Mouse (Mus musculus) urinary bladder, adult 18-20 months (tissue): ENCODE measurements around the gene Adam33.
"Not testable (repeated sequence)": the region's sequence is repeated elsewhere in the genome, so short reads cannot be mapped to it uniquely, and the experiment has no call there.

Experiments used
- DNase-seq, 2 experiments: peaks; one replicate each; pipeline ENCODE4 v3.0.0; 2022; ENCODE audit warnings: low spot score in 2 of 2, mixed read lengths in 2 of 2

Gene Adam33

GRCm38 (mm10) chr2:131058672-131059071 is 4.9 kb downstream of the Adam33 start:
- DNase-seq, result no peak

GRCm38 (mm10) chr2:131056191-131056590 is 7.4 kb downstream of the Adam33 start:
- DNase-seq, result no peak

- DNase-seq, result no peak
These were observed 8.0 kb downstream of the Adam33 start for GRCm38 (mm10) chr2:131055631-131056030.

GRCm38 (mm10) chr2:131054646-131055264 is 8.9 kb downstream of the Adam33 start:
- DNase-seq, result no peak

GRCm38 (mm10) chr2:131053851-131054645 is 9.6 kb downstream of the Adam33 start:
- DNase-seq, result no peak

- no peak for DNase-seq
These were observed 10.7 kb downstream of the Adam33 start for GRCm38 (mm10) chr2:131052862-131053418.

- DNase-seq, result no peak
These were observed 11.6 kb downstream of the Adam33 start for GRCm38 (mm10) chr2:131052043-131052442.

- DNase-seq, result no peak
These were observed 17.6 kb downstream of the Adam33 start for GRCm38 (mm10) chr2:131046025-131046424.

- DNase-seq, result no peak
These were observed 18.5 kb downstream of the Adam33 start for GRCm38 (mm10) chr2:131044989-131045720.

GRCm38 (mm10) chr2:131044354-131044852 is 19.2 kb downstream of the Adam33 start:
- DNase-seq, result no peak

GRCm38 (mm10) chr2:131042988-131043387 is 20.6 kb downstream of the Adam33 start, which contains the start of gene Gfra4:
Gene Gfra4, minus strand, starts transcription at chr2:131043088.
- DNase-seq, result no peak

- no peak for DNase-seq
These were observed 22.5 kb downstream of the Adam33 start for GRCm38 (mm10) chr2:131040854-131041825.

GRCm38 (mm10) chr2:131038675-131039074 is 24.9 kb downstream of the Adam33 start:
- no peak for DNase-seq

GRCm38 (mm10) chr2:131038197-131038596 is 25.4 kb downstream of the Adam33 start:
- no peak for DNase-seq

- no peak for DNase-seq
These were observed 26.2 kb downstream of the Adam33 start for GRCm38 (mm10) chr2:131037226-131037990.

GRCm38 (mm10) chr2:131036757-131037156 is 26.9 kb downstream of the Adam33 start:
- DNase-seq, result no peak

GRCm38 (mm10) chr2:131036343-131036742 is 27.3 kb downstream of the Adam33 start:
- DNase-seq, result no peak

- DNase-seq, result not testable (repeated sequence)
These were observed 32.2 kb downstream of the Adam33 start for GRCm38 (mm10) chr2:131031406-131031805.

GRCm38 (mm10) chr2:131030998-131031397 is 32.6 kb downstream of the Adam33 start:
- no peak for DNase-seq

- DNase-seq, result no peak
These were observed 33.1 kb downstream of the Adam33 start for GRCm38 (mm10) chr2:131030561-131030960.
